Mouse (Mus musculus): ENCODE results near the gene Kctd15.

Kctd15 gene

DNA sequence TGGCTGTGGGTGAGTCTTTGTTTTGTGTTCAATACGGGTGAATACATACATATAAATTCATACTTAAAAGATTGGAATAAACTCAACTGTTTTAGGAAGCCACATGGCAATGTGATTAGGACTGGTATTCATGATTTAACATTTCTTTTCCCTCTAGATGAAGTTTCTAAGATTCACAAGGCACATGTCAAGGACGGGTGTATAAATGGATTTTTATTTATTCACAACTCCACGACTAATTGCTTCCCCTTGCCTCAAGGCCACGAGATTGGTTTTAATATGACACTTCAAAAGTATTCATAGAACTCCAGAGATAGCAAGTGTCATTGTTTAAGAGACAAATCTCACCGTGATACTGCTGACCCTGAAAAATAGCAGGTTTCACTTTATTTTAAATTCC is at the start of gene Kctd15:
TSS of gene Kctd15 (minus strand) at position 101 of the 400 bp plus-strand sequence.
- no peak for DNase-seq (ENCODE audit: low spot score)

GRCm38 (mm10) chr7:34704401-34704800 is 47.9 kb upstream of the Kctd15 start:
- no peak for DNase-seq (ENCODE audit: low spot score)

DNA sequence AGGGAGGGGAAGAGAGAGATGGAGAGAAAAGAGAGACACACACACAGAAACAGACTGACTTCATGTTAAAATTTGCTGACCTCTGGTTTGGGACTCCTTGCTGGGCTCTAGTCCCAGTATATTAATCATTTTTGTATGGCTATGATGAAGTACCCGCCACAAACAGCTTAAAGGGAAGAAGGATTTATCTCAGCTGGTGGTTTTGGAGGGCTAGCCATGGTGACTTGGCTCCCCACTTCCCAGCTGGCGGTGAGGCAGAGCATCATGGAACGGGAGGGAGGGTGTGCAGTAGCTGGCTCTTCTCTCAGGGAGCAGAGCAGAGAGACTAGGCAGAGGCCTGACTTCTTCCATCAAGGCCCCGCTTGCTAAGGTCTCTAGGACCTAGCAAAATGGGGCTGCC is 46.9 kb upstream of the Kctd15 start:
- no peak for DNase-seq (ENCODE audit: low spot score)

- DNase-seq (ENCODE audit: low spot score) = no peak
Observed at GRCm38 (mm10) chr7:34702718-34703351, 46.3 kb upstream of the Kctd15 start.

- DNase-seq (ENCODE audit: low spot score) = no peak
Observed at GRCm38 (mm10) chr7:34699888-34700287, 43.4 kb upstream of the Kctd15 start.

DNA sequence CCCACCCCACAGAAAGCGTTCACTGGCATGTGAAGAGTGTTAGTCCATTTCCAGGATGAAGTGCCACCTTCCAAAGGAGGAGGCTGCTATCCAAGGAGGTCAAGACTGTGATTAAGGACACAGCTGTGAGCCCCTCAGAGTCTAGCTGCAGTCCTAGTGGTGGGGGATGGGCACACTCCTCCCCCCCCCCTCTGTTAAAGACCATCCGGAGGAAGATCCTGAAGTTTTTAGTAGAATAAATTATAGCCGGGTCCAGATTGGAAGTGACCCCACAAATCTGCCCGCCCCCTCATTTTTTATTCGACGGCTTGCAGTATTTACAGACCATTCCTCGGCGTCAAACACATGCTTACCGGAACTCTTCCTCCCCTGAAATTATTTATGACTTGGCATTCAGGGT is 41.7 kb upstream of the Kctd15 start:
- no peak for DNase-seq (ENCODE audit: low spot score)

DNA sequence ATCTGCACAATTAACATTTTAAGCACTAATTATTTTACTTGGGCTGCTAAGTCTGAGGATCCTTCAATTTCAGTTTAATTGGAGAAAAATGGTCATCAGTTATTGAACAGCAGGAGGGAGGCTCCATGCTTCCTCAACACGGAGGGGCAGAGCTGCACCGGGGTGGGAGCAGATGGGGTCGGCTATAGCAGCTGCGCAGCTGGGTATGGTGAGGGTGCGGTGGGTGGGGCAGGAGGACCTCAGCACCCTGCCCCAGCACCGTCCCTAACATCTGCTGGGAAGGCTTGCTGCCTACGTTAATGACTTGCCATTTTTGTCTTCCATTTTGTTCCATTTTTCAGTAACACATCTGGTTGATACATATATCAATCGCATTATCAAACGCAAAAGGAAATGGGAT is 39.6 kb upstream of the Kctd15 start:
- DNase-seq (ENCODE audit: low spot score) = no peak

DNA sequence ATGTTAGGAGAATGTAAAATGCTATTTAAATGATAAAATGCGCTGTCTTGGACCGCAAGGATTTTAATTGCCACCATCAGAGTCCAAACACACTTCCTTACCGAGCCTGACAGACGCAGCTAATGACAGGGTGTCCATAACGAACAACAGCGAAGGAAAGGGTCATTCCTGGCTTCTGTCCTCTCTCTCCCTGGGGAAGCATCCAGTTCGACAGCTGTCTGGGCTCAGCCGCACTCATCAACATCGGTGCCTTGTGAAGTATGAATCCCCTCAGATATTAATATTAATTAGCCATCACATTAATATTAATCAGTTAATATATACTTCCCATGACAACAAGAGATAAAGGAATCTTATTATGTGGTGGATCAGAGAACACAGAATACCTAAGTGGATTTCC is 38.4 kb upstream of the Kctd15 start:
- DNase-seq (ENCODE audit: low spot score) = no peak

- DNase-seq (ENCODE audit: low spot score) = no peak
Observed at GRCm38 (mm10) chr7:34693916-34694315, 37.4 kb upstream of the Kctd15 start.

DNA sequence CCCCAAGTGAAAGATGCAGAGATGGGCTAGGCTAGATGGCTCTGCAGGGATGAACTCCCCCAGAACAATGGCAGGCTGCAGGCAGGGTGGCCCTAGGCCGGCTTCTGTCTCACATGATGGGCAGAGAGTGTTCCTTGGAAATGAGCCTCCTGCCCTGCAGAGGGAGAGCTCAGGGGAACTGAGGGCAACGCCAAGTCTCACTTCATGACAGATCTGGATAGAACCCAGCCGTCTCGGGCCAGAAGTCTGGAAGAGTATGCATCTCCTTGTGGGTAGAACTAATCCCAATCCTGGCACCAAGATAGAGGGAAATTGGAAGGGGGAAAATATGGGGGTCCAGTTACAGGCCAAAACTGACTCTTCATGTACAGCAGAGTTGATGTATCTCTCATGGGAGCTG is 36.5 kb upstream of the Kctd15 start:
- DNase-seq (ENCODE audit: low spot score) = no peak

GRCm38 (mm10) chr7:34690111-34690510 is 33.6 kb upstream of the Kctd15 start:
- no peak for DNase-seq (ENCODE audit: low spot score)

- DNase-seq (ENCODE audit: low spot score) = no peak
Observed at GRCm38 (mm10) chr7:34689028-34689427, 32.5 kb upstream of the Kctd15 start.

- no peak for DNase-seq (ENCODE audit: low spot score)
Observed at GRCm38 (mm10) chr7:34685801-34686200, 29.3 kb upstream of the Kctd15 start.

DNA sequence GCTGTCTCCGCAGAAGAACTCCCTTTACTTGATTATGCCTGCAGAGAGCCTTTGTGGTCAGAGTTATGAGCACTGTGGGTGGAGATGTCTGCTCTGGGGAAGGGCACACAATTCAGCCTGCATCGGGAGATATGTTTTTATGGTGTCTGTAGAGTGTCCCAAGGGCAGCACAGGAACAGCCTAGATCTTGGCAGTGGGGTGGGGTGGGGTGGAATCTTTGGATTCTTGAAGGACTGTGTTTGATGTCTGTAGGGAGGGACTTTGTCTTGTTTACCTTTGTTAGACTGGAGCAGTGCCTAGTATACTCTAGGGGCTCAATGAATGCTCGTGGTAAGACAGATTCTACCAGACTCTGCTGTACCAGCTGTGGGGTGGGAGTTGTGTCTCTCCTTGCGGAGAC is 28.6 kb upstream of the Kctd15 start:
- DNase-seq (ENCODE audit: low spot score) = no peak

DNA sequence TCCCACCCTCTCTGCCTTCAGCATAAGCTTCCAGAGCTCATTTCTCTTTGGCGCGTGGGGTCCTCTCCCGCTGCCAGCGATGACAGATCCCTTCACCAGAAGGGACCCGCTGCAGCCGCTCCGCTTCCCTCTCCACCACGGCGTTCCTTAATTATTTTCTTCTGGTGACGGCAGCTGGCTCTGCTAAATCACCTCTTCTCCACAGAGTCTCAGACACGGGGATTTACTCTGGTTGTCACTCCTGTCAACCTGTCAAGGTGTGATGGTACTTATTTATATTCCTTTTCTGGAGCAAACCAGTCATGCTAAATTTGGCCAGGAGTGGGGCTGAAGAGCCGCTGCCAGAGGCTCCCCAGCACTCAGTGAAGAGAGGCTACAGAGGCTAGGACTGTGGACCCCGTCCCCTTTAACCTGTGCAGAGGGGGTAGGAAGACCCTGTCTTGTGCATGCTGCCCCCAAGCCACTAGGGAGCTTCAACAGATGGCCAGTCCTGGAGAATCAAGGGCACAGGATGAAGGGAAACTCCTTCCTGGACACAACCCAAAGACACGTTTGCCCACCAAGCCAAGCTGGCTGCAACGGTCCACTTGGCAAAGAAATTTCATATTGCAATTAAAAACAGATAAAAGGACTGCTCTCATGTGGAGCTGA is 24.4 kb upstream of the Kctd15 start:
- no peak for DNase-seq (ENCODE audit: low spot score)

- DNase-seq (ENCODE audit: low spot score) = no peak
Observed at GRCm38 (mm10) chr7:34679886-34680285, 23.4 kb upstream of the Kctd15 start.

GRCm38 (mm10) chr7:34675831-34676514 is 19.4 kb upstream of the Kctd15 start:
- DNase-seq (ENCODE audit: low spot score) = no peak

DNA sequence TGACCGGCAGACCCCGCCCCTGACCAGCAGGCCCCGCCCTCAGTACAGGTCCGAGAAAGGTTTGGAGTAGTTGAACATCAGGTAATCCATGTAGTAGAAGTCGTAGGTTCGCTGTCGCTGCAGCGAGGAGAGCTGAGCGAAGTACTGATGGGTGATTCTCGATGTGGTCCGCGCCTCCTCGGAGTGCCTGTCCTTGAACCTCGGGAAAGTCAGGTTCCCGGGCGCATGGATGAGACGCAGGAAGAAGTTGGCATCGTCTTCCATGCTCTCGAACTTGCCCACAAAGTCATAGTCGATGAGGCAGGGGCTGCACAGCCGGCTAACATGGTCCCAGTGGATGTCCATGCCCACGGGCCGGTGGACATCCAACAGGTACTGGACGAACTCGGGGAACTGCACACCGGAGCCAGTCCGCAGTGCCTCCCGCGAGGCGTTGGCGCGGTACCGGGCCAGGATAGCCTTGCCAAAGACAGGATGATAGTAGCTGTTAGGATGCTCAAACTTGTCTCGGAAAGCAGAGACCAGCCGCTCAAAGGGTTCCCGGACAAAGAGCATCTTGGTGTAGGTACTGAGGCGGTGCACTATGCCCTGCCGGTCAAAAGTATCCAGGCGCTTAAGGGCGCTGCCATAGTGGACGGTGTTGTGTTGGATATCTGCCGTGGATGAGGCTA is 18.7 kb upstream of the Kctd15 start:
- no peak for DNase-seq (ENCODE audit: low spot score)

DNA sequence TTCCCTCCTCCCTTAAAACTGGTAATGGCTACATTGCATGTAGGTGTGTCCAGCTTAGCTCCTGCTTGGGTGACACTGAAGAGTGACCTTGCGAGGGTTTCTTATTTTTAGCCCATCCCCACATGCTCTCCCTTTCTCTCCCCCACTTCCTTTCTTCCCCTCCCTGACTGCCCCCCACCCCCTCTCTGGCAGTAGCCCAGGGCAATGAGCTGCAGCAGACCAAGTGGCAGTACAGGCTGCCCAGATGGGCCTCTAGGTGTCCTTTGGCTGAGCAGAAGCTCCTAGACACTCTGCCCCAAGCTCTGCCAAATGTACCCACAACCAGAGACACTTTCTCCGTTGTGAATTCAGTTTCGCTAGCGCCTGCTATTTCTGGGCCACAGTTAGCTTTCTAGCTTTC is 16.4 kb upstream of the Kctd15 start:
- no peak for DNase-seq (ENCODE audit: low spot score)

DNA sequence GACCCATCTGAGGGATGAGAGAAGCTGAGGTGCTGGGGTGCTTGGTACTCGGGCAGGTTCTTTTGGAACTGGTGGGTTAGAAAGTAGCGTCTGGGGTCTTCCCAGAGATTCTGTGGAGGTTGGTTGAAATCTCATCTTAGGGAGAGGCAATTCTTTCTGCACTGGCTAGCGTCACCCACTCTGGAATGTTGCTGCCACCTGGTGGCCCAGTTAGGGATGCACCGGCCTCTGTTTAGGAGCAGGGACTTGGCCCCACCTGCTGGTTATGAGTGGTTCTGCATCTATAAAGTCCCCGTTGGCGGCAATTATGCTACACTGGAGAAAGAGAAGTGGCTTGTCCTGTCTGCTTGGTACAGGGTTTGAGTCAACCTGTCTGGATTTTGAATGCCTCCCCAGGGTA is 15.4 kb upstream of the Kctd15 start:
- DNase-seq (ENCODE audit: low spot score) = peak; percentile 55

DNA sequence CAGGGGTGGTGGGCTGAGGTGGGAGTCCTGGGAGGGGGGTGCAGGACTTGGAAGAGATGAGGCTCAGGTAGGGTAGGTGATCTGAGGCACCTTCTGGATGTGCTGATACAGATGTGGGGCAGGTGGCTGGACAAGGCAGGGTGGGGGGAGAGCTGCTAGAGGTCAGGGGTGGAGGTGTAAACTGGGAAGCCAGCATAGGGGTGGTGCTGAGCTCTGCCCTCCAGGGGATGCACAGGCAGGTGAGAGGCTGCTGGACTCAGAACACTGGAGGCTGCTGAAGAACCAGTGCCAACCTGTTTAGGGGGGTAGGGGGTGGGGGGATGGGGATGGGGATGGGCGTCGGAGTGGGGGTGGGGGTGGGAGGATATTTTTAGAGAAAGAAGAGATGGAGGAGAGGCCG is 14.2 kb upstream of the Kctd15 start:
- DNase-seq (ENCODE audit: low spot score) = no peak

- no peak for DNase-seq (ENCODE audit: low spot score)
Observed at GRCm38 (mm10) chr7:34669336-34669735, 12.8 kb upstream of the Kctd15 start.

- no peak for DNase-seq (ENCODE audit: low spot score)
Observed at GRCm38 (mm10) chr7:34667874-34668273, 11.3 kb upstream of the Kctd15 start.

Measured in spleen, adult 12 weeks (tissue).